Mouse (Mus musculus) heart, postnatal 14 days (tissue): ENCODE data around the gene Hist1h3b. TPM values are rescaled to one million over a fixed set of nuclear protein-coding genes. Genes with fewer than 3 reads are reported as not detected.
"Not testable (repeated sequence)": the region's sequence is repeated elsewhere in the genome, so short reads cannot be mapped to it uniquely, and the experiment has no call there.

ENCODE experiments used
- DNase-seq, 2 experiments: peaks; one replicate each; pipeline ENCODE4 v3.0.0; 2021 to 2022
- intact Hi-C: fragments of 180-260 bp; cut with DNase I; formaldehyde crosslinking; loops from one replicate; pipeline ENCODE4 v1.15.1; 2025
- long read RNA-seq, 2 experiments: library from polyadenylated mRNA; stranded (forward); transcript quantifications; one replicate each; pipeline ENCODE4 v2.0.0; 2021
- total RNA-seq, 2 experiments: library from RNA; stranded (reverse); gene quantifications; 2 replicates each; pipeline ENCODE4 v1.2.3; 2021

The Hist1h3b gene
- 100 to 1,000 TPM in 1 of 2 experiments, 10 to 100 TPM in 1; 70.3 to 154 TPM for total RNA-seq
- long read RNA-seq, experiment 1 = 0 reads
- long read RNA-seq, experiment 2 = 0 reads

DNA sequence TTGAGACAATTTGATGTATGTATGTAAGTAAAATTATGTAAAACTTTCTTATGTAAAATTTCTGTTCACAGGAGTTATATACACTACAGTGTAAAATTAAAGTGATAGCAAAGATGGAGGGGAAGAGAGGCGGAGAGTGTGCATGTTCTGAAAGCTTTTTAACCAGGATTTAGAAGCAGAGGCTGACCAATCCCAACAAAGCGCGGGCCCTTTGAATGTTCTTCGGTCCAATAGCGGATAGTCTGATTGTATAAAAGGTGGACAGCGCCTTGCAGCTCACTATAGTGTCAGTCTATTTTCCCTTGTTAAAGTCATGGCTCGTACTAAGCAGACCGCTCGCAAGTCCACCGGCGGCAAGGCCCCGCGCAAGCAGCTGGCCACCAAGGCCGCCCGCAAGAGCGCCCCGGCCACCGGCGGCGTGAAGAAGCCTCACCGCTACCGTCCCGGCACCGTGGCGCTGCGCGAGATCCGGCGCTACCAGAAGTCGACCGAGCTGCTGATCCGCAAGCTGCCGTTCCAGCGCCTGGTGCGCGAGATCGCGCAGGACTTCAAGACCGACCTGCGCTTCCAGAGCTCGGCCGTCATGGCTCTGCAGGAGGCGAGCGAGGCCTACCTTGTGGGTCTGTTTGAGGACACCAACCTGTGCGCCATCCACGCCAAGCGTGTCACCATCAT, at the start of gene Hist1h3b:
Gene Hist1h3b (plus strand): TSS at position 201 of the 675 bp plus-strand sequence.
- DNase-seq = peak; percentile 82 to 87
- intact Hi-C loops = loop anchor here (10.0 kb wide), 1 partner anchor 1927 kb away; no protein-coding TSS in a partner anchor

DNA sequence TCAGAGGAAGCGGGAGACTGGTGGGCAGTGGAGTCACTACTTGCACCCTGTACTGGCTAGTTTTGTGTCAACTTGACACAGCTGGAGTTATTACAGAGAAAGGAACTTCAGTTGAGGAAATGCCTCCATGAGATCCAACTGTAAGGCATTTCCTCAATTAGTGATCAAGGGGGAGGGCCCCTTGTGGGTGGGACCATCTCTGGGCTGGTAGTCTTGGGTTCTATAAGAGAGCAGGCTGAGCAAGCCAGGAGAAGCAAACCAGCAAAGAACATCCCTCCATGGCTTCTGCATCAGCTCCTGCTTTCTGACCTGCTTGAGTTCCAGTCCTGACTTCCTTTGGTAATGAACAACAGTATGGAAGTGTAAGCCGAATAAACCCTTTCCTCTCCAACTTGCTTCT, 49.3 kb upstream of the Hist1h3b start:
- intact Hi-C loops, DNase-seq: not testable (repeated sequence)

DNA sequence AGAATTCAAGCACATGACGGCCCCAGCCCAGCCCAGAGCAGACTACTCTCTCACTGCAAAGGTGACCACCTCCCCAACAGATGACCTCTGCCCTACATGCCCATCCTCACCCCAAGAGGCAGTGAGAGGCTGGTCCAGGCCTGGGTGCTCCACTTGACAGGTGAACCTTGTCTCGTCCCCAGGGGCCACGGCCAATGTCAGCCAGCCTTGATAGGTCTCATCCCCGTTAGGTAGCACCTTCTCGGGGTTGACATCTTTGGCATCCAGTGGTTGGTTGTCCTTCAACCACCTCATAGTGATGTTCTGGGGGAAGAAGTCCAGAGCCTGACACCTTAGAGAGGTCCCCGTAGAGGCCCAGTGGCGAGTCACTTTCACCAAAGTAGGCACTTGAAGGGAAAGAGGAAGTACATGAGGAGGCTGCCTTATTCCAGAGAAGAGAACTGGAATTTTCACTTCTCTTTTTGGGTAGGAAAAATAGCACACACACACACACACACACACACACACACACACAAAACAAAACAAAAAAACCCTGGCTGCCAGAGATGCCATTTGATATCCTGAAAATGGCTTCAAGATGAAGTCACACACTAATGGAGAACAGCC, 46.2 kb upstream of the Hist1h3b start:
- intact Hi-C loops = no loop called here
- no peak for DNase-seq

DNA sequence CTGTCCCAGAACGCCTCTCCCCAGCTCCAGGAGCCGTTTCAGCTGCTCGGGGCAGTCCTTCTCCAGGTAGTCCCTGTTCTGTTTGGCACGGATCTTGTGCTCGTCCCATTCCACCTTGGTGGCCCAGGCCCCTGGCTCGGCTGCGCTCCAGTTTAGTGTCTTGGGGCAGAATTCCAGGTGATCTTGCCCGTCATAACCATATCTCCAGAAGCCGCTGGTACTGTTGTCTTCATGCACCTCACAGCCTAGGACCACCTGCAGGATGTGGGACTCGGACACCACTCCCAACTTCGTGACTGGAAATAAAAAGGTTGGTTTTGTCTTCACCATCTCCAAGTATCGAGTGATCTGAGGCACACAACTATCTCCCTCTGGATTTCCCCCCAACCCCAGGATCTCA, 45.3 kb upstream of the Hist1h3b start:
- intact Hi-C loops = no loop called here
- DNase-seq = no peak

DNA sequence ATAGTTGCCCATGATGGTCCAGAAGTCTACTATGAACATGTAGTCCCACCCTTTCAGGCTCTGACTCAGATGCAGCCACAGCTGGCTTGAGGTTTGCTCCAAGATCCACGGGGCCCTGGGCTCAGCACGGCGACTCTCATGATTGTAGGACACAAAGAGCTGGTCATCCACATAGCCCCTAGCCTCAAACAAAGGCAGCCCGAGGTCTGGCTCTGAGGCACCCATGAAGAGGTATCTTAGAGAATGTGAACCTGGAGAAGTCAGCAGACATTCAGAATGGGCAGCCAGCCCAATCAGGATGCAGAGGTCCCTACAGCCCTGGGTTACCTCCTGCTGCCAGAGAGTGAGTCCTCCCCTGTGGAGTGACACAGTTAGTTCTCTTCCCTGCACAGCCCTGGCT, 44.0 kb upstream of the Hist1h3b start:
- intact Hi-C loops = no loop called here
- no peak for DNase-seq

DNA sequence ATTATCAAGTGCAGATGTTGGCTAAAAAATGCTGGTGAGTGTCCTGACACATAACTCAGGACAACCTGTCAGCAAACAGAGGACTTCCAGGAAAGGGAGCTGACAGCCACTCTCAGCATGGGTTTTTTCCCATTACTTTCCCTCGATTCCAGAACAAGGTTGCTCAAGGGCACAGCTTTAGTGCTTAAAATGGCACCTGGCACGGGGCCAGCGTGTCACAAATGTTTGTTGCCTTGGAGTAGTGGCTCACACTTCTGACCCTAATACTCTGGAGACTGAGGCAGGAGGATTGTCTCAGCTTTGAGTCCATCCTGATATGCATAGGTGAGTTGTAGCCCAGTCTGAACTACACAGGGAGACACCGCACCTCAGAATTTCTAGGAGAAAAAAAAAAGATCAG, 43.4 kb upstream of the Hist1h3b start:
- intact Hi-C loops = no loop called here
- no peak for DNase-seq

DNA sequence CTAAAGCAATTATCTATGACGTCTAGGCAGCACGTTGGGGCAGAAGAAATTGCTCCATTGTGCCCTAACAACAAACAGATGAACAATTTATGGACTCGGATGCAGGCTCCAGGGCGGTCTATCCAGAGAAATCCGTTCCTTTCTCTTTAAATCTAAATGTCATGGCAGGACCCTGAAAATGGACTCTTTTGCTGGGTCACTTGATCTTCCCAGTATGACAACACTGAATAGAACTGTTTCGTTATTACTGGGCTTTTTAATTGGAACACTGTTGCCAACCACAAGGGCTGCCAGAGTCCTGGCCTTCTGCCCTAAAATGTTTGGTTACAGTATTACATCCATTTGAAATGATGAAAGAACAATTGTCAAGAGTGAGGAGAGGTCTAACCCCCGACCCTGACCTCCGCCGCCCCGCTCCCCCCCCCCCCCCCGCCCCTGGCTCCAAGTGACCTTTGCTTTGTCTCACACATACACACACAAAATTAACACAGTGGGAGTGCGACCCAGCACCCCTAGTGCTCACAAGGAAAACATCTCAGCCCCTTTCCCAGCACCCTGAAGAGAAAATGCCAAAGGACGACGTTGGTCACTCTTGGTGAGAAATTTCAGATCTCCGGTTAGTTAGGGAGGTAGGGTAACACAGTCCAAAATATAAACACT, 42.2 kb upstream of the Hist1h3b start:
- intact Hi-C loops = no loop called here
- peak in 1 of 2 experiments; percentile 29 for DNase-seq

DNA sequence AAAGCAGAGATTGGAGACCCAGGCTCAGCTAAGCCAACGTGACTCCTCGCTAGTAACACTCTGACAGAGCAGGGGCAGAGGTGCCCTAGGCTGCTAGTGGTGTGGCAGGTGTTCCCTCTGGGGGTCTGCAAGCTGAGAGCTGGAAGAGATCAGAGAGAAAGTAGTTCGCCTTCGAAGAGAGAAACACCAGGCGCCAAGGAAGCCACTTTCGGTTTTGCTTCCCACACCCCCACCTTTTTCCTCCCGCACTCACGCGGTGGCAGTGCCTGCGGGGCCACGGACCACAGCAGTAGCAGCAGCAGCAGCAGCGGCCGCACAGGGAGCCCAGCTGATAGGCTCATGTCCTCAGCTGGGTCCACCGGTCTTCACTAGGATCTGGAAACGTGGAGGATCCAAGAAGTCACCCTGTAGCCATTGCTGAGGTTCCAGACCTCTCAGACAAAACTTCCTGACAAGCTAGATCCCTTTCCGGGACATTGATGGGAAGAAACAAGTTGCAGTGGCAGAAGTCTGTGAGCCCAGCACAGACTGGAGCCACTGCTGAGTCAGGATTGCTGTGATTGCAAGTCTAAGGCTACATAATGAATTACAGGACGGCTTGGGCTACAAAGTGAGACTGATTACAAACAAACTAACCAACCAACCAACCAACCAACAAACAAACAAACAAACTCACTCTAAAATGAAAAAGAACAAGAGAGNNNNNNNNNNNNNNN, 41.5 kb upstream of the Hist1h3b start, which contains the start of gene Hfe:
Gene Hfe (minus strand): TSS at position 481 of the 716 bp plus-strand sequence.
- intact Hi-C loops = no loop called here
- DNase-seq = peak; percentile 57 to 65

DNA sequence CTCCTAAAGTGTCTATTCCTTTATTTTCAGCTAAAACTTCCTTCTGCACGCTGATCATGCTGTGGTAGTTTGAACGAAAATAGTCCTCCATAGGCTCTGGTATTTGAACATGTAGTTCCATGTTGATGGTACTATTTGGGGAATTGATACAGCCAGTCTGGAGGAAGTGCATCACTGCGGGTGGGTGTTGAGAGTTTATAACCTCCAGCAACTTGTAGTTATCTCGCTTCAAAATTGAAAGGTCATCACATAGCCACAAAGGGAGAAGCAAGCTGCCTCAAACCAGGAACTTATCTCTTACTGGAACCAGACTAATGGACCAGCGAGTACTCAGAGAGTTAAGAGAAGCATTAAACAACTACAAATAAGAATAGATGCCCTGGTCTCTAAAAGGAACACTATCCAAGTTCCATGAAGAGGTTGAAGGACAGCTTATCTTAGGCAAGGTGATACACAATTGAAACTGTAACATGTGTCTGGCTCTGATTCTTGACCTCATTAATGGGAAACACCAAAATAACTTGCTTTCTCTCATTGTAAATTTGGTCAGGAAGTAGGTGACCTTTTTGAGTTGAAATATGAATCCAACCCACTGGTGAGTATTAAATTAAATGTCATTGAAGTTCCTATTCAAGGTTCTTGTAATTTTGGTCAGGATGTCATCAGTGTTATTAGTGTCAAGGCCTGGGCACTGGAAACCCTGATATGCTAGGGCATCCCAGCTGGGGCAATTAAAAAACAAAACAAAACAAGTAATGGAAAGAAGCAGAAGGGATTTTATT, 35.6 kb upstream of the Hist1h3b start:
- DNase-seq = no peak
- intact Hi-C loops = no loop called here

DNA sequence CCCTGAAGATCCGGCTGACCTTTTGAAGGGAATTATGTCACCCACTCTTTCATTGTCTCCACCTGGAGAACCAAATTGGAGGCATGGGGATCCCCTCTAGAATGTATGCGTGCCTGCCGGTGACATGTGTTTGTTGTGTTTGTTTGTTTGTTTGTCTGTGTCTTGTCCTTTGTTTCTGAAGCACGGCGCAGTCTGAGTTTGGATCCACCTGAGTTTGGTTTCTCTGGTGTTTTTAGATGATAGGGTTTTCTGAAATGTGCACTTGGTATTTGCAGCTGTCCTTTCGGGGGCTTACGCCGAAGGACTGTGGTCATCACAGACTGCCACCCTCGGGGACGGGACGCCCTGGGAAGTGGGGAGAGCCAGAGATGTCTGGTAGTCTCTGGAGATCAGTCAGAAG, 34.9 kb upstream of the Hist1h3b start:
- DNase-seq = no peak
- intact Hi-C loops = no loop called here

DNA sequence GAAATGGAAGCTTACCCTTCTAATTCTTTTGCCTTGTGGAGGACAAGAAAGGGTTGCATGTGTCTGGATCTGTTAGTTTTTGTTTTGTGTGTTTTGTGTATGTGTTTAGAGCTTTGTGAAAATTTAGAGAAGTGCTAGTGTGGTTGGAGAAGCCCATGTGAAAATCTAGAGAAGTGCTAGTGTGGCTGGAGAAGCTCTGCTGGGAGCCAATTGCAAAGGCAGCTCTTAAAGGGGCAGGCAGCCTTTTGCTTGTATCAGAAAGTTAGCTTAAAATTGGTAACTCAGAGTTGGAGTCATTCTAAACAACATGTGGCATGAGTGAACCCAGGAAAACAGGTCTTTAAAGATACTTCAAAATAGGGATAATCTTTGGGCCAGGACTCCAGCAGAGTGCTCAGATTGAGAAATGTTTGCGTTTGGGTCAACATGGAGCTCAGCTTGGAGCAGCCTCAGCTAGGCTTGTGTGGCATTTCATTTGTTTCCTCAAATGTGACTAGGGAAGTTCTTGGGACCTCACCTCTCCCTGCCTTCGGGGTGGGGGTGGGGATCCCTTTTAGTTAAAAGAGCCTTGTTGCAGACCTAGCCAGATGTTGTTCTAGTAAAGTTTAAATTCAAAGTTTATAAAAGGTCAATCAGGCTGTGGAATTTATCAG, 34.3 kb upstream of the Hist1h3b start:
- DNase-seq, intact Hi-C loops: not testable (repeated sequence)

DNA sequence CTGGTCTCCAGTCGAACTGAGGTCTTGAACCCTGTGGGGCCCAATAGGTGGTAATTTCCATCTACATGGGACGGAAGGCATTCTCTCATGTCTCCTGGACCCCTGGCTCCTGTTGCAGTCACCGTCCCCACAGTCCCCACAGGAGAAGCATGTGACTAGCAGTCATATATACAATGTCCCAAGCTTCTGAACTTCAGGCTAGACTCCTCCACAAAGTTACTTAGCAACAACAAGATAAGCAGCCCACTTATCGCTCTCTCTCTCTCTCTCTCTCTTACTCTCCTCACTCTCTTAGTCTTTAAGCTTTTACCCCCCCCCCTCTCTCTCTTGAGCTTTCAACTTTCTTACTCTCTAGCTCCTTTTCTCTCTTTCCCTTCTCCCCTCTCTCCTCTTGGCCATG, 27.8 kb upstream of the Hist1h3b start:
- intact Hi-C loops = no loop called here
- DNase-seq = no peak

DNA sequence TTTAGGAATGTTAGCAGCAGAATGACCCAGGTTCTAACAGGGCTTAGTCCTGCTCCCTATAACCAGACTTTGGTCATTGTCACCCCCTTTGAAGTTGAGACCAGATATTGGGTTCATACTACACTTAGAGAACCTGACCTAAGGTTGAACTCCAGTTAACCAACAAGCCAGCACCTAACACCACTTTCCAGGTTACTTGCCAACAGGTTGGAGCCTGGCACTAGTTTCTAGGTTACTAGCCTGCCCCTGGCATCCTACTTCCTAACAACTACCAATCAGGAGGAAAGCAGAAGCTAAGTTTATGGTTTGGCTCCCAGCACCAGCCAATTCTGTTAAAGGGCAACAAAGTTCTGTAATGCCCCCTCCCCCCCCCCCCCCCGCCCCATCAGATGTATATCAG, 26.9 kb upstream of the Hist1h3b start:
- no peak for DNase-seq

DNA sequence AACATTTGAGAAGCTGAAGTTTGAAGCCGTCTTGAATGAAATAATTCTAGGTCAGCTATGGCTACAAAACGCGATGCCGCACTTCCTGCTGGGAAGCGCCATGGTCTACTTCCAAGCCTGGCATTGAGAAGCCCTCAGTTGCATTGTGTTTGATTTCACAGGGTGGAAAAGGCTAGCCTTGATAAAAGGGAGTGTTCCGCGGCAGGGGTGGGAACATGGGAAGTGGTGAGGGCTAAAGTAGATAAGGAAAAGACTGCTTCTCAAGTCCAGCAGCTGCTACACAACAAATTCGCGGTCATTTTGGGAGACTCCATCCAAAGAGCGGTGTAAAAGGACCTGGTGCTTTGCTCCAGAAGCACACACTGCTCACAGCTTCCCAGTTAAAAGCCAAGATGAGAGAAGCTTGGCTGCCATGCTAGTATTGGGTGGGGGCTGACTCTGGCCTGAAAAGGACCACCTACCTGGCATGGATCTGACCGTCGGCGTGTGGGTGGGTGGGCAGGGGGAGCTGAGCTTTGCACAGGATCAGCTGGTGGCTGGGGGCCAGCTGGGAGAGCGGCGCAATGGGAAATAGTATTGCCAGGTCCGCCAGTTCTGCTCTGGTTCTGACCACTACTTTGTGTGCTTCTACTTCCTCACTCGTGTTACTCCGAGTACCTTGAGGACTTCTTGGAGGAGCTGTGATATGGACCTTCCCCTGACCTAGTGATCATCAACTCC, 23.4 kb upstream of the Hist1h3b start:
- intact Hi-C loops = no loop called here
- no peak for DNase-seq

More for the DNA sequence above, 26.9 kb upstream of the Hist1h3b start:
- intact Hi-C loops = no loop called here

DNA sequence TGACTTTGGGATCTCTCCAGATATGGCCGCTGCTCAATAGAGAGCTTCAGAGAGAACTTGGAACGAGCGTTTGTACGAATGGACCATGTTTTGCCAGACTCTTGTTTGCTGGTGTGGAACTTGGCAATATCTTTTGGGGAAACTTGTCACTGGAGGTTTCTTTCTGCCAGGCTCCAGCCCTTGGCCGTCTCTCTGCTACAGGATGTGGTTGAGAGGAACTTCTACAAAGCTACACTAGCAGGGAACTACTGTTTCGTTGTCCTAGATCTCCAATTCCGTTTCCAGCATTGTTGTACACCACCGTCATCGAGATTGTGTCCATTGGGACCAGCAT, 22.9 kb upstream of the Hist1h3b start:
- intact Hi-C loops = no loop called here
- no peak for DNase-seq

DNA sequence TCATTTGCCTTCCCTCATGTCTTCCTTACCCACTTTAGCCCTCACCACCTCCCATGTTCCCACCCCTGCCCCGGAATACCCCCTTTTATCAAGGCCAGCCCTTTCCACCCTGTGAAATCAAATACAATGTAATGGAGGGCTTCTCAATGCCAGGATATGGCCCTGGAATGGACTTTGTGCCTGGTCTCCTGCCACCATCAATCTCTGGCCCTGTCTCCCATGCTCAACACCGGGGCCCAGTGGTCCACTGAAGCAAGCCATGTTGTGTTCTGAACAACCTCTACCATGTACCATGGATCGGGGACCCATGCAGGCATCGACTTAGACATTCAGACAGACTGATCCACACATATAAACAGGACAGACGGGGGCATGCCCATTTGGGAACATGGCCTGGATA, 22.4 kb upstream of the Hist1h3b start:
- no peak for DNase-seq
- intact Hi-C loops = loop anchor here (10.0 kb wide), 1 partner anchor 45 kb away; the partner anchor contains the start of genes Hist1h2ac and Hist1h2bc

DNA sequence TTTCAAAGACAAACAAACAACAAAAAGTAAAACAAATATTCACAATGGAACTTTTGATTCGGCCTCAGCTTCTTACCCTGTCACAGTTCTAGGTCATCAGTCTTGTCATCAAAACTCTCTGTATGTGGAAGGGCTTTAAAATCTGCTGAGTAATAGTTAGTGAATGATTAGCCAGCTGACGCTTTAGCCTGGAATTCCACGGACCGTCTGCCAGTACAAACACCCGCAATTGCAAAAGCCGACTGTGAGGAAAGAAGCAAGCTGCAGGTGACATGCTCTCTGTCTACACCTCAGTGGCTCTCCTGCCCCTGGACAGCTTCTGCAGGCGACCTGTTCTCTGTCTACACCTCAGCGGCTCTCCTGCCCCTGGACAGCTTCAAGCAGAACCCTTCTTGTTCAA, 21.6 kb upstream of the Hist1h3b start:
- DNase-seq = peak in 1 of 2 experiments; percentile 41
- intact Hi-C loops = loop anchor here (10.0 kb wide), 1 partner anchor 46 kb away; the partner anchor contains the start of genes Hist1h2ac and Hist1h2bc

DNA sequence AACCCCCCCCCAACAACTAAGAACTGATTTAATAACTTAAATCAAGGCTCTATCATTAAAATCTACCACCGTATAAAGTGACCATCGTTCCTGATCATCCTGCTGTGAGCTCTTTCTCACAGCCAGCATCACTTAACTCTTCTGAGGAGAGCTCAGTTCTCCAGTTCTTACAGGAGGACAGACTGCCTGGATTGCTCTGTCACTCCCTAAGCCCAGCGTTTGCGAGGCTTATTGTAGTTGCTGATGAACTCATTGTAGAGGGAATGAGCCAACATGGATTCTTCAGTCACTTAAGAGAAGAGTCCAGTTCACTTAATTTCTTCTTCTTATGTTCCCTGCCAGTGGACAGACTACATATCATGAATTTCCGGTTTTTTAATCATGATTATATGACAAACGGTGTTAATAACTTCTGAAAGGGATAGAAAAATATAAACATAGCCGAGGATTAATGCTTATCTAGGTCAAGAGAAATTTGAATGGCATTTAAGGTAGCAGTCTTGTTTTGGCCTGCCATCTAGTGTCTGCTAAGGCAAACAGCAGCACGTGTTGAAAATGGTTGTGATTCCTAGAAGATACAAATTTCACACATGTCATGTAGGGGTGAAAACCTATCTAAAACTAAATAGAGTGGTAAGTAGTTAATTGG, 19.8 kb upstream of the Hist1h3b start:
- intact Hi-C loops = loop anchor here (1.0 to 10.0 kb wide), 2 partner anchors 31 to 47 kb away; partner anchors contain the start of genes Hist1h2ac and Hist1h2bc
- peak in 1 of 2 experiments; percentile 50 for DNase-seq
